Mouse (Mus musculus): ENCODE results near the gene Fam13a. TPM values are rescaled to one million over a fixed set of nuclear protein-coding genes. Genes with fewer than 3 reads are reported as not detected.

The Fam13a gene
- total RNA-seq, 1 experiment from 2014 or later = 90.8 TPM

GRCm38 (mm10) chr6:58933189-58933913, 91.0 kb downstream of the Fam13a start:
- no peak for DNase-seq

- DNase-seq = no peak
These were observed 91.7 kb downstream of the Fam13a start for GRCm38 (mm10) chr6:58932515-58933188.

GRCm38 (mm10) chr6:58931149-58931548, 93.2 kb downstream of the Fam13a start:
- no peak for DNase-seq

- peak; percentile 40 for DNase-seq
These were observed 94.4 kb downstream of the Fam13a start for GRCm38 (mm10) chr6:58929911-58930431.

- DNase-seq = peak; percentile 69
These were observed 96.5 kb downstream of the Fam13a start for GRCm38 (mm10) chr6:58927881-58928280.

GRCm38 (mm10) chr6:58922511-58922910, 101.8 kb downstream of the Fam13a start:
- no peak for DNase-seq

- DNase-seq = no peak
These were observed 102.7 kb downstream of the Fam13a start for GRCm38 (mm10) chr6:58921623-58922022.

GRCm38 (mm10) chr6:58920735-58921134, 103.6 kb downstream of the Fam13a start:
- no peak for DNase-seq

- DNase-seq = no peak
These were observed 107.9 kb downstream of the Fam13a start for GRCm38 (mm10) chr6:58916498-58916897.

GRCm38 (mm10) chr6:58913971-58914370, 110.4 kb downstream of the Fam13a start:
- no peak for DNase-seq

- no peak for DNase-seq
These were observed 110.8 kb downstream of the Fam13a start for GRCm38 (mm10) chr6:58913551-58913950.

GRCm38 (mm10) chr6:58912842-58913241, 111.5 kb downstream of the Fam13a start:
- DNase-seq = no peak

- no peak for DNase-seq
These were observed 116.6 kb downstream of the Fam13a start for GRCm38 (mm10) chr6:58907791-58908190.

GRCm38 (mm10) chr6:58907336-58907735, 117.0 kb downstream of the Fam13a start:
- no peak for DNase-seq

- DNase-seq = peak; percentile 51
These were observed 117.5 kb downstream of the Fam13a start, which contains the start of gene Nap1l5 for GRCm38 (mm10) chr6:58906852-58907261. TSS of gene Nap1l5 (minus strand) at chr6:58907076.

- no peak for DNase-seq
These were observed 119.8 kb downstream of the Fam13a start for GRCm38 (mm10) chr6:58904551-58904950.

GRCm38 (mm10) chr6:58903171-58903570, 121.2 kb downstream of the Fam13a start:
- no peak for DNase-seq

- DNase-seq = no peak
These were observed 123.8 kb downstream of the Fam13a start for GRCm38 (mm10) chr6:58900536-58900935.

- no peak for DNase-seq
These were observed 125.3 kb downstream of the Fam13a start for GRCm38 (mm10) chr6:58899076-58899475.

- DNase-seq = no peak
These were observed 127.7 kb downstream of the Fam13a start for GRCm38 (mm10) chr6:58896648-58897047.

- DNase-seq = no peak
These were observed 129.4 kb downstream of the Fam13a start for GRCm38 (mm10) chr6:58894994-58895393.

- DNase-seq = no peak
These were observed 131.0 kb downstream of the Fam13a start for GRCm38 (mm10) chr6:58893307-58893706.

- no peak for DNase-seq
These were observed 134.4 kb downstream of the Fam13a start for GRCm38 (mm10) chr6:58889917-58890316.

Data from adrenal gland, postnatal 14 days (tissue).